Mouse (Mus musculus) intestine, postnatal 0 days (tissue): ENCODE data around the gene Mdm2. TPM values are rescaled to one million over a fixed set of nuclear protein-coding genes. Genes with fewer than 3 reads are reported as not detected.

Experiments used
- ATAC-seq: fragments of 200-750 bp; cut with Nextera tagmentation; 2 replicates; pipeline ENCODE4 v1.8.0; 2017; ENCODE audit warnings: mild to moderate bottlenecking, moderate TSS enrichment, moderate library complexity
- H3K27ac ChIP-seq: fragments of 300-500 bp; sonication (generic); 2 replicates; pipeline ENCODE4 v1.5.1; 2014; ENCODE audit warnings: mild to moderate bottlenecking, low read depth, low read length, moderate library complexity
- H3K27me3 ChIP-seq: fragments of 300-500 bp; sonication (generic); replicated peaks from 2 replicates; pipeline ENCODE4 v1.6.1; 2014; ENCODE audit warnings: low read length, mixed read lengths; ENCODE audit not compliant: control insufficient read depth, insufficient read depth
- H3K36me3 ChIP-seq: fragments of 300-500 bp; sonication (generic); 2 replicates; pipeline ENCODE4 v1.6.1; 2014; ENCODE audit warnings: mild to moderate bottlenecking, moderate library complexity; ENCODE audit not compliant: control insufficient read depth, insufficient read depth
- H3K4me1 ChIP-seq: fragments of 300-500 bp; sonication (generic); replicated peaks from 2 replicates; pipeline ENCODE4 v1.6.1; 2014; ENCODE audit warnings: antibody characterized with exemption, low read length, mixed read lengths; ENCODE audit not compliant: control insufficient read depth, insufficient read depth
- H3K4me2 ChIP-seq: fragments of 300-500 bp; sonication (generic); replicated peaks from 2 replicates; pipeline ENCODE4 v1.6.1; 2014; ENCODE audit warnings: low read depth, mild to moderate bottlenecking, moderate library complexity
- H3K4me3 ChIP-seq: fragments of 300-500 bp; sonication (generic); 2 replicates; pipeline ENCODE4 v1.5.1; 2014; ENCODE audit warnings: low read depth, low read length
- H3K9ac ChIP-seq: fragments of 300-500 bp; sonication (generic); 2 replicates; pipeline ENCODE4 v1.6.1; 2014; ENCODE audit warnings: mild to moderate bottlenecking, low read depth, low read length
- H3K9me3 ChIP-seq: fragments of 300-500 bp; sonication (generic); 2 replicates; pipeline ENCODE4 v1.6.1; 2016; ENCODE audit warnings: mixed run types; ENCODE audit not compliant: control insufficient read depth
- CTCF ChIP-seq: sonication (generic); IDR thresholded peaks from 2 replicates; pipeline ENCODE4 v1.5.1; 2016; ENCODE audit warnings: low read depth, mild to moderate bottlenecking, control low read depth, antibody characterized with exemption, moderate library complexity
- WGBS: fragments of 180-500 bp; shearing (Covaris S2); extraction: QIAGEN DNeasy Blood & Tissue Kit; methylation state at CpG from one replicate; pipeline ENCODE4 v1.1.7; 2014; 5-methylcytosine and 5-hydroxymethylcytosine counted together
- polyA plus RNA-seq: library from polyadenylated mRNA; unstranded; fragments of >200 nt; fragmentation: Nextera tagmentation; extraction: Ambion mirVana; gene quantifications from 2 replicates; pipeline ENCODE4 v1.2.1, GENCODE M21; 2015

Gene Mdm2
- polyA plus RNA-seq, 1 experiment from 2014 or later = 16.5 TPM

DNA sequence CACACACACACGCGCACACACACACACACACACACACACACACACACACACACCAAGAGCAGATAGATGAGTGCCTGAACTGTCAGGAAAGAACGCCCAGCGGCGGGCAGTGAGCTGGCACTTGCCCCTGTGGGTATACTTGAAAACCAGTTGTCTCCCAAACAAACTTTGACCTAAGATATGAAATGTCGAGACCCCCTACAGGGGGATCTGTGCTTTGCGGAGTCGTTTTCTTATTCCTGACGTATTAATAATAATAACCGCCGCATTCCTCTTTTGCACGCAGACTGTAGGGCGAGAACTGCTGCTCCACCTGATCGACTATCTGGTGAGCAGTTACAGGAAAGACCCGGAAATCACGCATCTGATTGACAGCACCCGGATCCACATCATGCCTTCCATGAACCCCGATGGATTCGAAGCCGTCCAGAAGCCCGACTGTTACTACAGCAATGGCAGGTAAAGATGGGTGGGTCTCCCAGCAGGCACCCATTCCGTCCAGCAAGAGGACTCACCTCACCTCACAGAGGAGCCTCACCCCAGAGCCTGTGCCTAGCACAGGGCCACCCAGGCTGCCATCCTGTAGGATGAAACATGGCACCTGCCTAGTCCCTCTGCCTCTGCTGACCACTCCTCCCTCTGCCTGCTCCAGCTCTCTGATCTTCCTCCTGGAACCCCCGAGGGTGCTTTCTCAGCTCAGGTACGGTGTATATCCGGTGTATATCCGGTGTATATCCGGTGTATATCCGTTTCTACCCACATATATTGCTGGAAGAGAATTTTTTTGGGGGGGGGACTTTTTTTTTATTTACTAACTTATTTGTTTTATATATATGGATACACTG is 42.7 kb downstream of the Mdm2 start:
- WGBS = 95% methylated on average over 28 of the region's 28 CpGs
- peaks cover 14% of the 10 kb centered on the region; the same call in 1 of the 2 replicates for H3K4me1 ChIP-seq
- no peak for ATAC-seq

DNA sequence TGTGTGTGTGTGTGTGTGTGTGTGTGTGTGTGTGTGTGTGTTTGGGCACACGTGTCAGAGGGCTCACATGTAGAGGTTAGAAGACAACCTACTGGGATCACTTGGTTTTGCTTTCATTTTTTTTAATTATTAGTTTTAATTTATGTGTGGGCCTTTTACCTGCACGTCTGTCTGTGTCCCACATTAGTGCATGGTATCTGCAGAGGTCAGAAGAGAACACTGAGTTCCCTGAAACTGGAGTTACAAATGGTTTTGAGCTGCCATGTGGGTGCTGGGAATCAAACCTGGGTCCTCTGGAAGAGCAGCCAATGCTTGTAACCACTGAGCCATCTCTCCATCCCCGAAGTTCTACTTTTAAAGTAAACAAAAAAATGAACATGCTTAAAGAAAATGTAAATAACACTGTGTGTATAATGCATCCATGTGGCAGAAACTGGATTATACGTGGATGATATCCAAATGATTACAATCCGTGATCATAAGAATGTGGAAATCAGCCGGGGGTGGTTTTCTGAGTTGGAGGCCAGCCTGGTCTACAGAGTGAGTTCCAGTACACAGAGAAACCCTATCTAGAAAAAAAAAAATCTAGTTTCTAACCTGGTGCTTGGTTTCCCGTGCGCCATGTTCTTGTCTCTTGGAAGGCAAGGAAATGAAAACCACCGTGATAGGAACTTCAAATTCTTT is 43.5 kb downstream of the Mdm2 start:
- Histone ChIP-seq H3K9me3 (no peaks in the 10 kb centered on the region), H3K36me3 (peaks cover 10% of the 10 kb centered on the region; the same call in 1 of the 2 replicates), H3K4me2 (no peak overlapping the region), H3K4me3 (no peak overlapping the region), H3K9ac (no peak overlapping the region), H3K27ac (no peak overlapping the region), H3K27me3 (no peaks in the 10 kb centered on the region), H3K4me1 (peaks cover 14% of the 10 kb centered on the region; the same call in 1 of the 2 replicates)
- no peak for ATAC-seq
- 91% methylated on average over 9 of the region's 9 CpGs for WGBS
- TF ChIP-seq CTCF = no peak

More for the DNA sequence above, 42.7 kb downstream of the Mdm2 start:
- Histone ChIP-seq H3K9ac (no peak overlapping the region), H3K27ac (peak overlapping the region; percentile 50; the same call in 1 of the 2 replicates), H3K36me3 (peaks cover 10% of the 10 kb centered on the region; the same call in 1 of the 2 replicates), H3K27me3 (no peaks in the 10 kb centered on the region), H3K4me3 (no peak overlapping the region), H3K4me2 (no peak overlapping the region), H3K9me3 (no peaks in the 10 kb centered on the region)
- no peak for TF ChIP-seq CTCF

DNA sequence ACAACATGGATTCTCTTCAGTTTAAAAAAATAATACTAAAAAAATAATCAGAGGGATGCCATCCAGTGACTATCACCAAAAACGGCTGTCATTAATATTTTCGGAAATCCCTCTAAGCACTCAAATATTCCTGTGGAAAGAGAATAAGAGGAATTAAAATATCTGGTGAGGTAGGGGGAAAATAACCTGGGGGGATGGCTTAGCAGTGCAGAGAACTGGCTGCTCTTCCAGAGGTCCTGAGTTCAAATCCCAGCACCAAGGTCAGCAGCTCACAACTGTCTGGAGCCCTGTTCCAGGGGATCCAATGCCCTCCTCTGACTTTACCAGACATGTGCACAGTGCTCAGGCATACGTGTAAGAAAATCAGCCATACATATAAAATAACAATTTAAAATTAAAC is 44.2 kb downstream of the Mdm2 start:
- no peak overlapping the region for H3K4me2 ChIP-seq
- no peaks in the 10 kb centered on the region for H3K27me3 ChIP-seq
- peaks cover 14% of the 10 kb centered on the region; the same call in 1 of the 2 replicates for H3K4me1 ChIP-seq
- TF ChIP-seq CTCF = no peak
- no peak for ATAC-seq
- peaks cover 4% of the 10 kb centered on the region; the same call in 1 of the 2 replicates for H3K36me3 ChIP-seq
- no peak overlapping the region for H3K4me3 ChIP-seq
- WGBS = 94% methylated on average over 3 of the region's 3 CpGs
- H3K9ac ChIP-seq = no peak overlapping the region
- H3K27ac ChIP-seq = no peak overlapping the region
- H3K9me3 ChIP-seq = no peaks in the 10 kb centered on the region

DNA sequence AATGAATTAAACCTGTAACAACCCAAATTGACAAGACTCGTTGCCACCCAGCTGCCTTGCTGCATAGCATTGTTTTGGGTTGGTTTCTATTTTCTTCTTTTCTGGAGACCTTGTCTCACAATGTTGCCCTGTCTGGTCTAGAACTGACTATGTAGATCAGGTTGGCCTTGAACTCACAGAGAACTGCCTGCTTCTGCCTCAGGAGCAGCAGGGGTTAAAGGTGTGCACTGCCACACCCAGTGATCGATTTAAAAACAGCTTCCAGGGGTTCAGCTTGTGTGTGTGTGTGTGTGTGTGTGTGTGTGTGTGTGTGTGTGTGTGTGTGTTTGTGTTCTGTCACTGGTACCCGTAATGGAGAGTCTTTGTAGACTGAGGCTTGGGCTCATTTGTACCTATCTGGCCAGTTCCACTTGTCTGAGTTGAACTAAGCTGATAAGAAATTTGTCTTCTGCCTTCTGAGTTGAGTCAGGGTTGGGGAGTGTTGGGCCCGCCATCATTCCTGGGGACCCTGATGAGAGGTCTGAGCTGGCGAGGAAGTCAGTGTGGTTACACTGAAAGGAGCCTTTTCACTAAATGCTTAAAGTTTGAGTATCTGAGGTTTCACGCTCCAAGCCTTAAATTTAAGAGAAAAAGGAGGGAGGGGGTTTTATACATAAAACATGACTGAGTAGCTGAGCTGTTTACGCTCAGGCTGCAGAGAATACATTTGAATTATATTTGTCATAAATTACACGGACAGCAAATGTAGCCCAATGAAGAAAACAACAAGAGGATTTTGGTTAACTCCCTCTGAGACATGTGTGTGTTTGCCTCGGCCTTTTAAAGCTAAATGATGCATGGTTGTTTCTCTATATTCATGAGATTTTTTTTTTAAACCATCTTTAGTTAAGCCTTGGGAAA is 44.9 kb downstream of the Mdm2 start:
- no peak for ATAC-seq
- H3K9ac ChIP-seq = no peak overlapping the region
- peaks cover 4% of the 10 kb centered on the region; the same call in 1 of the 2 replicates for H3K36me3 ChIP-seq
- no peak overlapping the region for H3K4me2 ChIP-seq
- no peaks in the 10 kb centered on the region for H3K27me3 ChIP-seq
- H3K4me1 ChIP-seq = peaks cover 14% of the 10 kb centered on the region; the same call in 1 of the 2 replicates
- H3K9me3 ChIP-seq = no peaks in the 10 kb centered on the region
- WGBS = 69% methylated on average over 9 of the region's 9 CpGs
- no peak overlapping the region for H3K27ac ChIP-seq
- TF ChIP-seq CTCF = no peak
- H3K4me3 ChIP-seq = no peak overlapping the region

DNA sequence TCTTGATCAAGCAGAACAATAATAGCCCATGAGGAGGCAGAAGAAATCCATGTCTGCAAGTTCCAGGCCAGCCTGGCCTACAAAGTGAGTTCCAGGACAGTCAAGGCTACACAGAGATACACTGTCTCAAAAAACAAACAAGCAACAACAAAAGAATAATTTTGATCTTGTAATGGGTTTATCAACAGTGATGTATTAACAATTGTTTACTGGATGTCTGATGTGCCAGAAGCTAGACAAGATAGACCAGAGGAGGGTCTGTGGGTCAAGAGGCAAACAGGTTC is 45.7 kb downstream of the Mdm2 start:
- Histone ChIP-seq H3K27me3 (no peaks in the 10 kb centered on the region), H3K36me3 (peaks cover 4% of the 10 kb centered on the region; the same call in 1 of the 2 replicates), H3K9me3 (no peaks in the 10 kb centered on the region), H3K27ac (peak overlapping the region; percentile 17; the same call in 1 of the 2 replicates), H3K4me3 (no peak overlapping the region), H3K4me1 (peaks cover 10% of the 10 kb centered on the region; the same call in 1 of the 2 replicates), H3K9ac (no peak overlapping the region), H3K4me2 (no peak overlapping the region)
- no peak for ATAC-seq
- TF ChIP-seq CTCF = no peak
